Mouse (Mus musculus) midbrain, embryonic 16.5 days (tissue): ENCODE measurements around the gene Pcbp3. TPM values are rescaled to one million over a fixed set of nuclear protein-coding genes. Genes with fewer than 3 reads are reported as not detected.
"Not testable (repeated sequence)": the region's sequence is repeated elsewhere in the genome, so short reads cannot be mapped to it uniquely, and the experiment has no call there.

Source experiments
- ATAC-seq: fragments of 200-750 bp; cut with Nextera tagmentation; 2 replicates; pipeline ENCODE4 v1.8.0; 2017; ENCODE audit warnings: moderate TSS enrichment
- H3K27ac ChIP-seq: fragments of 300-500 bp; sonication (generic); 2 replicates; pipeline ENCODE4 v1.5.1; 2014; ENCODE audit warnings: mild to moderate bottlenecking, low read length, mixed read lengths
- H3K27me3 ChIP-seq: fragments of 300-500 bp; sonication (generic); 2 replicates; pipeline ENCODE4 v1.6.1; 2014; ENCODE audit warnings: low read depth, low read length, mixed read lengths; ENCODE audit not compliant: control insufficient read depth, insufficient read depth
- H3K36me3 ChIP-seq: fragments of 300-500 bp; sonication (generic); 2 replicates; pipeline ENCODE4 v1.6.1; 2014; ENCODE audit warnings: mild to moderate bottlenecking, low read length, moderate library complexity, mixed read lengths; ENCODE audit not compliant: control insufficient read depth, insufficient read depth
- H3K4me1 ChIP-seq: fragments of 300-500 bp; sonication (generic); 2 replicates; pipeline ENCODE4 v1.6.1; 2014; ENCODE audit warnings: mild to moderate bottlenecking, low read length, mixed read lengths; ENCODE audit not compliant: control insufficient read depth, insufficient read depth
- H3K4me2 ChIP-seq: fragments of 300-500 bp; sonication (generic); 2 replicates; pipeline ENCODE4 v1.6.1; 2014; ENCODE audit warnings: mild to moderate bottlenecking, low read length, mixed read lengths
- H3K4me3 ChIP-seq: fragments of 300-500 bp; sonication (generic); 2 replicates; pipeline ENCODE4 v1.5.1; 2014; ENCODE audit warnings: low read depth, mild to moderate bottlenecking, low read length, moderate library complexity, mixed read lengths
- H3K9ac ChIP-seq: fragments of 300-500 bp; sonication (generic); 2 replicates; pipeline ENCODE4 v1.6.1; 2014; ENCODE audit warnings: low read depth, low read length, mixed read lengths
- H3K9me3 ChIP-seq: fragments of 300-500 bp; sonication (generic); replicated peaks from 2 replicates; pipeline ENCODE4 v1.6.1; 2014; ENCODE audit warnings: mild to moderate bottlenecking, low read length, mixed read lengths; ENCODE audit not compliant: control insufficient read depth, poor library complexity, severe bottlenecking
- WGBS: fragments of 180-500 bp; shearing (Covaris S2); extraction: QIAGEN DNeasy Blood & Tissue Kit; methylation state at CpG from one replicate; pipeline ENCODE4 v1.1.7; 2014; 5-methylcytosine and 5-hydroxymethylcytosine counted together
- polyA plus RNA-seq: library from polyadenylated mRNA; unstranded; fragments of >200 nt; fragmentation: Nextera tagmentation; extraction: Ambion mirVana; gene quantifications from 2 replicates; pipeline ENCODE4 v1.2.1, GENCODE M21; 2015

The Pcbp3 gene
- polyA plus RNA-seq, 1 experiment from 2014 or later: 78.8 TPM

- WGBS: 93% methylated on average over 12 of the region's 12 CpGs
- H3K9me3 ChIP-seq: no peaks in the 10 kb centered on the region
- H3K27ac ChIP-seq: no peak overlapping the region
- H3K36me3 ChIP-seq: 0 out of 2 replicates have a peak, but pooled peaks cover 2% of the 10 kb centered on the region
- no peaks in the 10 kb centered on the region for H3K27me3 ChIP-seq
- no peak overlapping the region for H3K4me3 ChIP-seq
- no peak overlapping the region for H3K9ac ChIP-seq
- H3K4me2 ChIP-seq: no peak overlapping the region
- no peaks in the 10 kb centered on the region for H3K4me1 ChIP-seq
- no peak for ATAC-seq
These were observed 198.7 kb downstream of the Pcbp3 start for GRCm38 (mm10) chr10:76763016-76763415.

- Histone ChIP-seq H3K27ac (no peak overlapping the region), H3K4me1 (no peaks in the 10 kb centered on the region), H3K4me3 (no peak overlapping the region), H3K4me2 (no peak overlapping the region), H3K9ac (no peak overlapping the region), H3K27me3 (no peaks in the 10 kb centered on the region), H3K36me3 (0 out of 2 replicates have a peak, but pooled peaks cover 2% of the 10 kb centered on the region), H3K9me3 (no peaks in the 10 kb centered on the region)
- no peak for ATAC-seq
- WGBS: 96% methylated on average over 7 of the region's 7 CpGs
These were observed 199.3 kb downstream of the Pcbp3 start for GRCm38 (mm10) chr10:76762411-76762810.

- H3K9ac ChIP-seq: no peak overlapping the region
- H3K27ac ChIP-seq: no peak overlapping the region
- ATAC-seq: no peak
- no peaks in the 10 kb centered on the region for H3K36me3 ChIP-seq
- no peaks in the 10 kb centered on the region for H3K4me1 ChIP-seq
- H3K27me3 ChIP-seq: no peaks in the 10 kb centered on the region
- no peak overlapping the region for H3K4me2 ChIP-seq
- no peaks in the 10 kb centered on the region for H3K9me3 ChIP-seq
- H3K4me3 ChIP-seq: no peak overlapping the region
- 94% methylated on average over 5 of the region's 5 CpGs for WGBS
These were observed 201.8 kb downstream of the Pcbp3 start for GRCm38 (mm10) chr10:76759878-76760277.

GRCm38 (mm10) chr10:76753640-76754039 is 208.0 kb downstream of the Pcbp3 start:
- Histone ChIP-seq H3K27me3 (no peaks in the 10 kb centered on the region), H3K36me3 (no peaks in the 10 kb centered on the region), H3K9ac (no peak overlapping the region), H3K4me3 (no peak overlapping the region), H3K27ac (no peak overlapping the region), H3K9me3 (peaks cover 5% of the 10 kb centered on the region), H3K4me1 (no peaks in the 10 kb centered on the region), H3K4me2 (no peak overlapping the region)
- WGBS: 88% methylated on average over 3 of the region's 3 CpGs
- no peak for ATAC-seq

- not testable (repeated sequence) for H3K27me3 ChIP-seq, H3K27ac ChIP-seq, H3K4me1 ChIP-seq, H3K9ac ChIP-seq, H3K4me2 ChIP-seq, H3K9me3 ChIP-seq, ATAC-seq, H3K36me3 ChIP-seq, H3K4me3 ChIP-seq
- 52% methylated on average over 11 of the region's 11 CpGs for WGBS
These were observed 217.4 kb downstream of the Pcbp3 start for GRCm38 (mm10) chr10:76744267-76744666.

GRCm38 (mm10) chr10:76736764-76737163 is 224.9 kb downstream of the Pcbp3 start:
- WGBS: 69% methylated on average over 8 of the region's 8 CpGs
- ATAC-seq: no peak
- peaks cover 10% of the 10 kb centered on the region for H3K4me1 ChIP-seq

GRCm38 (mm10) chr10:76734979-76735378 is 226.7 kb downstream of the Pcbp3 start:
- peak; percentile 78 for ATAC-seq
- no peaks in the 10 kb centered on the region for H3K27me3 ChIP-seq
- no peak overlapping the region for H3K4me2 ChIP-seq
- H3K4me1 ChIP-seq: peaks cover 10% of the 10 kb centered on the region
- 3% methylated on average over 4 of the region's 4 CpGs for WGBS
- H3K9me3 ChIP-seq: no peaks in the 10 kb centered on the region
- no peak overlapping the region for H3K9ac ChIP-seq
- H3K4me3 ChIP-seq: no peak overlapping the region
- no peaks in the 10 kb centered on the region for H3K36me3 ChIP-seq
- H3K27ac ChIP-seq: no peak overlapping the region

More at GRCm38 (mm10) chr10:76736764-76737163, 224.9 kb downstream of the Pcbp3 start:
- H3K27me3 ChIP-seq: no peaks in the 10 kb centered on the region
- no peaks in the 10 kb centered on the region for H3K36me3 ChIP-seq
- H3K27ac ChIP-seq: no peak overlapping the region
- H3K9me3 ChIP-seq: no peaks in the 10 kb centered on the region
- H3K4me2 ChIP-seq: no peak overlapping the region
- H3K9ac ChIP-seq: no peak overlapping the region
- H3K4me3 ChIP-seq: no peak overlapping the region

GRCm38 (mm10) chr10:76733677-76734068 is 228.0 kb downstream of the Pcbp3 start:
- H3K27ac ChIP-seq: no peak overlapping the region
- 21% methylated on average over 3 of the region's 3 CpGs for WGBS
- no peaks in the 10 kb centered on the region for H3K9me3 ChIP-seq
- no peak overlapping the region for H3K4me3 ChIP-seq
- H3K4me1 ChIP-seq: peaks cover 10% of the 10 kb centered on the region
- H3K9ac ChIP-seq: peak overlapping the region; percentile 23; the same call in 1 of the 2 replicates
- H3K27me3 ChIP-seq: no peaks in the 10 kb centered on the region
- H3K4me2 ChIP-seq: peak overlapping the region; percentile 23
- H3K36me3 ChIP-seq: no peaks in the 10 kb centered on the region
- ATAC-seq: peak; percentile 8; the same call in 1 of the 2 replicates

- Histone ChIP-seq H3K27me3 (no peaks in the 10 kb centered on the region), H3K9ac (peak overlapping the region; percentile 23; the same call in 1 of the 2 replicates), H3K4me1 (peaks cover 10% of the 10 kb centered on the region), H3K27ac (peak overlapping the region; percentile 12), H3K4me3 (no peak overlapping the region), H3K36me3 (no peaks in the 10 kb centered on the region), H3K9me3 (no peaks in the 10 kb centered on the region), H3K4me2 (peak overlapping the region; percentile 23)
- WGBS: 15% methylated on average over 17 of the region's 17 CpGs
- peak; percentile 74 for ATAC-seq
These were observed 228.6 kb downstream of the Pcbp3 start for GRCm38 (mm10) chr10:76732881-76733676.
